Mouse (Mus musculus) limb, embryonic 11.5 days (tissue): ENCODE measurements around the gene Mast3. TPM values are rescaled to one million over a fixed set of nuclear protein-coding genes. Genes with fewer than 3 reads are reported as not detected.

Experiments used
- ATAC-seq: fragments of 200-750 bp; cut with Nextera tagmentation; 2 replicates; pipeline ENCODE4 v1.8.0; 2017; ENCODE audit warnings: low read depth; ENCODE audit not compliant: insufficient number of reproducible peaks, low FRiP score, low TSS enrichment
- DNase-seq: peaks from one replicate; pipeline ENCODE4 v3.0.0-alpha.2; 2015; ENCODE audit warnings: low spot score
- H3K27ac ChIP-seq: fragments of 300-500 bp; sonication (generic); replicated peaks from 2 replicates; pipeline ENCODE4 v1.5.1; 2014; ENCODE audit warnings: low read depth, mild to moderate bottlenecking, low read length
- H3K27me3 ChIP-seq: fragments of 300-500 bp; sonication (generic); 2 replicates; pipeline ENCODE4 v1.6.1; 2014; ENCODE audit warnings: mild to moderate bottlenecking, low read length, mixed read lengths; ENCODE audit not compliant: control insufficient read depth, insufficient read depth
- H3K36me3 ChIP-seq: fragments of 300-500 bp; sonication (generic); 2 replicates; pipeline ENCODE4 v1.6.1; 2014; ENCODE audit warnings: mild to moderate bottlenecking, low read length, moderate library complexity, mixed read lengths; ENCODE audit not compliant: control insufficient read depth, insufficient read depth
- H3K4me1 ChIP-seq: fragments of 300-500 bp; sonication (generic); 2 replicates; pipeline ENCODE4 v1.6.1; 2014; ENCODE audit warnings: low read length, mixed read lengths; ENCODE audit not compliant: control insufficient read depth, insufficient read depth
- H3K4me2 ChIP-seq: fragments of 300-500 bp; sonication (generic); 2 replicates; pipeline ENCODE4 v1.6.1; 2014; ENCODE audit warnings: low read depth, mild to moderate bottlenecking, moderate library complexity; ENCODE audit not compliant: severe bottlenecking
- H3K4me3 ChIP-seq: fragments of 300-500 bp; sonication (generic); 2 replicates; pipeline ENCODE4 v1.5.1; 2014; ENCODE audit warnings: low read depth, low read length
- H3K9ac ChIP-seq: fragments of 300-500 bp; sonication (generic); 2 replicates; pipeline ENCODE4 v1.6.1; 2014; ENCODE audit warnings: mild to moderate bottlenecking, low read length
- H3K9me3 ChIP-seq: fragments of 300-500 bp; sonication (generic); 2 replicates; pipeline ENCODE4 v1.6.1; 2016; ENCODE audit warnings: low read length; ENCODE audit not compliant: control insufficient read depth
- WGBS: fragments of 180-500 bp; shearing (Covaris S2); extraction: QIAGEN DNeasy Blood & Tissue Kit; methylation state at CpG from one replicate; pipeline ENCODE4 v1.1.7; 2014; 5-methylcytosine and 5-hydroxymethylcytosine counted together
- polyA plus RNA-seq: library from polyadenylated mRNA; unstranded; fragments of >200 nt; fragmentation: Nextera tagmentation; extraction: Ambion mirVana; gene quantifications from 2 replicates; pipeline ENCODE4 v1.2.1, GENCODE M21; 2014

Gene Mast3
- polyA plus RNA-seq, result 11.7 and 14.6 TPM in 2 replicates

DNA sequence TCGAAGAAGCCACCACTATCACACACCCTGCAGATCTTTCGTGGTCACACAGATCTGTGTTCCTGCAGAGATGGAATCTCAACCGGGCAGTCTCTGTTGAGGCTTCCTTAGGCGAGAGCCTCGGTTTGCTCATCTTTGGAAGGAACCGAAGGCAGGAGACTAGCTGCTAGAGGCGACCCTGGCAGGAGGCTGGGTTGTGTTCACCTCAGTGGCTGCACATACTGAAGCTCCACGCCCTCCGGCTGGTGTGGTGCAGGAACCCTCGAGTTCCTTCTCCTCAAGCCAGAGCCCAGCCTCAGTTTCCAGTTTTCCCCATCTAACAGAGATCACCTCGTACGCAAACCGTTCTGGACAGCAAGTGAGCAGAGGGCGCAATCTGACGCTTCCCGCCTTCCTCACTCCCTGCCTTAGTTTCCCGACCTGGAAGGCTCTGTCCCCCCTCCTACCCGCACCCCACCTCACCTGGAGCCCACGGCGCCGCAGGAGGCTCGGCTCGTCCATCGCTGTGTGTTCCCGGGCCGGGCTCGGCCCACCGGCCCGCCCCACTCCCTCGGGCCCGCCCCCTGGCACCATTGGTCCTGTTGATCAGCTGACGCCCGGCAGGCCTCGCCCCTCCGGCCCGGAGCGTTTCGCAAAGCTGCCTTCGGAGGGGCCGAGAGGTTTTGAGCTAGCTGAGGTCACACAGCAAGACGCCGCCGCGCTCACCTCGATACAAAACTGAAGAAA is at the start of gene Mast3:
Gene Mast3 (minus strand): TSS at position 574 of the 726 bp plus-strand sequence.
- Histone ChIP-seq H3K4me3 (peak within 1 kb of the TSS; percentile 47), H3K9ac (peak within 1 kb of the TSS; percentile 38), H3K4me1 (0 out of 2 replicates have a peak, but pooled peaks cover 2% of the 10 kb centered on the region), H3K4me2 (peak within 1 kb of the TSS; percentile 78), H3K27ac (no peak within 1 kb of the TSS), H3K36me3 (no peaks in the 10 kb centered on the region), H3K27me3 (peaks cover 33% of the 10 kb centered on the region), H3K9me3 (no peaks in the 10 kb centered on the region)
- WGBS, result 1% methylated on average over 45 of the region's 45 CpGs
- peak; percentile 80 for ATAC-seq
- DNase-seq, result peak; percentile 87

DNA sequence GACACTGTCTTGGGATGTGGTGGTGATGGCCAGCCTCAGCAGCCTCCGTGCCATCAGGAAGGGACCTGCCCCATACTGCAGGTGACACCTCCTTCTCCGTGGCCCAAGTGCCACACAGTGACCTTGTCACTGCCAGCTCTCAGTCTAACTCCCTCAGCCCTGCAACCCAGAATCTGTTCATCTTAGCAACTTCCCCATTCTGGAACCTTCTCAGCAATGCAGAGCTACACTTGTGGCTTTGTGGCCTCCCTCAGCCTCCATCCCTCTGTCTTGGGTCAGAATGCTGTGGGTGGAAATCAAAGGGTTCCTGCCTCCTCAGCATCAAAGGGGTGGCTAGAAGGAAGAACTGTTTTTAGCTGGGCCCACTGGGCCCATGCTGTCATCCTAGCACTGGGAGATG is 49.0 kb upstream of the Mast3 start:
- no peak overlapping the region for H3K9ac ChIP-seq
- no peak overlapping the region for H3K4me3 ChIP-seq
- WGBS, result 82% methylated on average over 2 of the region's 2 CpGs
- H3K27ac ChIP-seq, result no peak overlapping the region
- H3K27me3 ChIP-seq, result no peaks in the 10 kb centered on the region
- H3K9me3 ChIP-seq, result no peaks in the 10 kb centered on the region
- DNase-seq (no peak), ATAC-seq (no peak)
- H3K36me3 ChIP-seq, result no peaks in the 10 kb centered on the region
- peaks cover 17% of the 10 kb centered on the region for H3K4me1 ChIP-seq
- H3K4me2 ChIP-seq, result no peak overlapping the region

DNA sequence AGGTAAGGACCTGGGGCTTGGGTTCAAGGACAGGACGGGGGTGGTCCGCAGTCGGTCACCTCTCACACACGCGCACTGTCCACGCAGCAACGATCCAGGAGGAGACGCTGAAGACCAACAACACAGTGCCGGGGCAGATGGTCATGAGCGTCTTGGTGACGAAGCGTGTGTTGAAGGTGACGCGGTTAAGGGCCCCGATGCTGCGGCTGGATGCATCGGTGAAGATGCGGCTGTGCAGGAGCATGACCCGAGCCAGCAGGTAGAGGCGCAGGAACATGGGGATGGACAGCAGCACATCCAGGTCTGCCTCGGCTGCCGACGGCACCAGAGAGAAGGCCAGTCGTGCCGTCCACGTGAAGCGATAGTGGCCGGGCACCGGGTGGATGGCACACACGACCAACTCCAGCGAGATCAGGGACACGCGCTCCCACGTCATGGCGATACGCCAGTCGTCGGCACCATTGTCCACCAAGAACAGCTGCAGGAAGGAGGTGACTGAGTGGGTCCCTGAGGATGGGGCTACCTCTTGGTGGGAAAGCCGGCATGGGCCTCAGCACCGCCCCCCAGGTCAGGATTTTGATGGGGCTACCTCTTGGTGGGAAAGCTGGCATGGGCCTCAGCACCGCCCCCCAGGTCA is 47.9 kb upstream of the Mast3 start:
- H3K4me1 ChIP-seq, result peaks cover 13% of the 10 kb centered on the region
- 91% methylated on average over 41 of the region's 41 CpGs for WGBS
- DNase-seq, result no peak
- H3K9ac ChIP-seq, result no peak overlapping the region
- no peak overlapping the region for H3K4me3 ChIP-seq
- no peak overlapping the region for H3K4me2 ChIP-seq
- H3K36me3 ChIP-seq, result no peaks in the 10 kb centered on the region
- no peak overlapping the region for H3K27ac ChIP-seq
- H3K9me3 ChIP-seq, result no peaks in the 10 kb centered on the region
- no peak for ATAC-seq
- no peaks in the 10 kb centered on the region for H3K27me3 ChIP-seq

DNA sequence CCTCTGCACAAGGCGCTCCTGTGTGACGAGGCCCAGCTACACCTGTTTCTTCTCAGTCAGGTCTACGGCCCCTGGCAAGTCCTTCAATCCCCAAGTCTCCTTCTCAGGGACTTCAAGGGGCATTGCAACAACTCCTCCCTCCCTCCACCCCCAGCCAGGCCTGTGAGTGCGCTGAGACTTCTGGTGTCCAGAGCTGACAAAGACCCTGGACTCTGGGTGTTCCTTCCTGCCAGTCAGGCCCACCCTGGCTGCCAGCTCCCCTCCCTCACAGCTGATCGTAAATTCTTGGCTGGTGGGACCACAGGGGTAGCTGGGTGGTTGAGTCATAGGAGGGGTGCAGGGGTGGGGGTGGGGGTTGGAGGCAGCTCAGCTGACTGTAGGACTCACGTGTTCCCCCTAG is 47.0 kb upstream of the Mast3 start:
- Histone ChIP-seq H3K4me2 (no peak overlapping the region), H3K9me3 (no peaks in the 10 kb centered on the region), H3K27ac (0 out of 2 replicates have a peak overlapping the region, but pooled peaks have one; percentile 21), H3K4me1 (peaks cover 7% of the 10 kb centered on the region), H3K27me3 (no peaks in the 10 kb centered on the region), H3K36me3 (no peaks in the 10 kb centered on the region), H3K9ac (peak overlapping the region; percentile 37; the same call in 1 of the 2 replicates), H3K4me3 (no peak overlapping the region)
- no peak for ATAC-seq
- WGBS, result 34% methylated on average over 6 of the region's 6 CpGs
- DNase-seq, result no peak

DNA sequence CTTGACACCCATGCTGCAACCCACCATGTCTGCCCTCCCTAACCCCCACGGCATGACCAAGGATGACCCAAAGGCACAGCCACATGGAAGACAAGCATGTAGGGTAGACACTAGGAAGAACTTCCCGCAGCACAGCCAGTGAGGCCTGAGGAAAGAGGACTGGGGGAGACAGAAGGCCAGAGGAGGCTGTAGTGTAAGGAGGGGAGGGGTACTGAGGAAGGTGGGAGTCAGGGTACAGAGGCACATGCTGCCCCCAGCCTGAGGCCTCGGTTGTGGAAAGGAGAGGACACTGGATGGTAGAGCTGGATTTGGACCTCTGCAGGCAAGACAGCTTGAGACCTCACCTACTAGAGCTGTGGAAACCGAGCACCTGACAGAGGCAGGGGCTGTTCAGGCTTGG is 46.1 kb upstream of the Mast3 start:
- H3K4me3 ChIP-seq, result no peak overlapping the region
- H3K4me2 ChIP-seq, result no peak overlapping the region
- no peaks in the 10 kb centered on the region for H3K36me3 ChIP-seq
- 87% methylated on average over 4 of the region's 4 CpGs for WGBS
- no peaks in the 10 kb centered on the region for H3K9me3 ChIP-seq
- no peak overlapping the region for H3K27ac ChIP-seq
- no peaks in the 10 kb centered on the region for H3K27me3 ChIP-seq
- no peak overlapping the region for H3K9ac ChIP-seq
- DNase-seq (no peak), ATAC-seq (no peak)
- H3K4me1 ChIP-seq, result peaks cover 7% of the 10 kb centered on the region; the same call in 1 of the 2 replicates

DNA sequence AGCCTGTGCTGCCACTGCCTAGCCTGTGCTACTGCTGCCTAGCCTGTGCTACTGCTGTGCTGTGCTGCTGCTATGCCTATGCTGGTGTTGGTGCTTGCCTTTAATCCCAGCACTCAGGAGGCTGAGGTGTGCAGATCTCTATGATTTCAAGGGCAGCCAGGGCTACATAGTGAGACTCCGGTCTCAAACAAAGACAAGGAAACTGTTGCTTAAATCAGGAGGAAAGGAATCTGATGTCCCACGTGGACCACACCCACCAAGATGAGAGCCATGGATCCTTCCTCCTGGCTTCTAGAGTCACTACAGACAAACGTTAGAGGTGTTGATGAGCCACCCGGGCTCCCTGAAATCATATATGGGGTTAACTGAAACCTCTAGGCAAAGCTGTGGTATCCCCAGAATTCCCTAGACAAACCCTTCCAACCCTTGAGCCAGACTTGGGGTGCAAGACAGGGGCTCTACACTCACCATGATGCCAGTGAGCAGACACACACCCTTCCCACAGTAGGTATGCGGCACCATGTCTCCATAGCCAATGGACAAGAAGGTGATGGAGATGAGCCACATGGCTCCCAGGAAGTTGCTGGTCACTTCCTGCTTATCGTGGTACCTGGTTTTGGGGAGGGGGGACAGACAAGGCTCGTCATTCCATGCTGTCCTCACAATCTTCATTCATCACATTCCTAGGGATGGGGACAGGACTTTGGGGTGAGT is 45.4 kb upstream of the Mast3 start:
- H3K27ac ChIP-seq, result no peak overlapping the region
- no peak overlapping the region for H3K9ac ChIP-seq
- no peaks in the 10 kb centered on the region for H3K9me3 ChIP-seq
- H3K27me3 ChIP-seq, result no peaks in the 10 kb centered on the region
- DNase-seq (no peak), ATAC-seq (no peak)
- 86% methylated on average over 7 of the region's 7 CpGs for WGBS
- H3K4me1 ChIP-seq, result peaks cover 7% of the 10 kb centered on the region; the same call in 1 of the 2 replicates
- no peak overlapping the region for H3K4me2 ChIP-seq
- no peaks in the 10 kb centered on the region for H3K36me3 ChIP-seq
- no peak overlapping the region for H3K4me3 ChIP-seq

DNA sequence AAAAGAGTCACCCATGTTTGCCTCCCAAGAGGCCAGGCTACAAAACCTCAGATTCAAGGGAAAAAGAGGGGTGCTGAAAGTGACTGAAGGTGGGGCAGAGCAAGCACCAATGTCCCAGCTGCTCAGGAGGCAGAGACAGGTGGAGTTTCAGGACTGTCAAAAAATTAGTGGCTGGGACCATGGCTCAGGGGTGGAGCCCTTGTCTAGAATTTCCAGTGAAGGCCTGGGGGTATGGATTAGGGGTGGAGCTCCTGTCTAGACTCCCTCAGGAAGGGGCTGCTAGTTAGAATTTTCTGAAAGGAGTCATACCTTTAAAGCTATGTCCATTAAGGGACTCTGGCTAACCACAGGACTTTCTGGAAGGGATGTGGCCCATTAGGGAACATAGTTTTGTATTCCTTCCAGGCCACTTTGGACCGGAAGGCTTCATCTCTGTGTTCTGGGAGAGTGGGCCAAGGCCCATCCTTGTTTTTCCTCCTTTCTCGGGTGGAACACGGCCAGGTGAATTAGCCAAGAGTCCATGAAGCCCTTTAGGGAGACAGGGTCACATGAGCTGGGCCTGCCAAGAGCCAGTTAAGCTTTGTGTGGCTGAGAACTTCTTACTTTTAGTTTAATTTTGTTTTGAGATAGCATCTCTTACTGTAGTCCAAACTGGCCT is 44.6 kb upstream of the Mast3 start:
- peaks cover 7% of the 10 kb centered on the region; the same call in 1 of the 2 replicates for H3K4me1 ChIP-seq
- no peak for ATAC-seq
- no peak for DNase-seq
- H3K36me3 ChIP-seq, result no peaks in the 10 kb centered on the region
- H3K9me3 ChIP-seq, result no peaks in the 10 kb centered on the region
- no peak overlapping the region for H3K4me2 ChIP-seq
- H3K27ac ChIP-seq, result no peak overlapping the region
- H3K4me3 ChIP-seq, result no peak overlapping the region
- H3K9ac ChIP-seq, result no peak overlapping the region
- H3K27me3 ChIP-seq, result no peaks in the 10 kb centered on the region
- WGBS, result 88% methylated on average over 3 of the region's 3 CpGs
